ENCODE assay signal across 8 mouse cellular contexts in genomic region chr1:37998371-37999199, GRCm38 (mm10). TPM values are rescaled to one million over a fixed set of nuclear protein-coding genes. Genes with fewer than 3 reads are reported as not detected.
DNase-seq lines count a peak whose midpoint lies in the region; ATAC-seq and TF ChIP-seq lines count a peak whose summit lies in the region.

No protein-coding gene starts in this region.

- H3K4me2 ChIP-seq in heart, embryonic 11.5 days, result peak overlapping the region; percentile 90
- peak overlapping the region; percentile 86 for H3K4me2 ChIP-seq in forebrain, embryonic 12.5 days
- H3K4me2 ChIP-seq in stomach, embryonic 14.5 days (replicated peaks; ENCODE audit: low read depth, low read length), result peak overlapping the region; percentile 63

- peak overlapping the region; percentile 91 for H3K27ac ChIP-seq in heart, embryonic 11.5 days (ENCODE audit: low read depth, low read length)
- no peak overlapping the region for H3K27ac ChIP-seq in ES-Bruce4 (ENCODE audit: insufficient read depth, low read length)
- H3K27ac ChIP-seq in forebrain, embryonic 12.5 days, result peak overlapping the region; percentile 89
- peak overlapping the region; percentile 89 for H3K27ac ChIP-seq in stomach, embryonic 14.5 days (ENCODE audit: low read length)

- no peak for TF ChIP-seq CTCF in ES-Bruce4 (IDR thresholded peaks at IDR 0.05; ENCODE audit: low read depth, low read length)

- peak; percentile 44; the same call in 1 of the 2 replicates for ATAC-seq in heart, embryonic 11.5 days (replicated peaks; ENCODE audit: insufficient number of reproducible peaks, low FRiP score, low TSS enrichment)
- ATAC-seq in forebrain, embryonic 12.5 days (ENCODE audit: low FRiP score), result peak; percentile 16
- ATAC-seq in stomach, embryonic 14.5 days (ENCODE audit: insufficient number of reproducible peaks, insufficient read depth, low FRiP score, low read depth), result peak; percentile 16; the same call in 1 of the 2 replicates

- no peaks in the 10 kb centered on the region for H3K27me3 ChIP-seq in heart, embryonic 11.5 days (ENCODE audit: control insufficient read depth, insufficient read depth, low read length)
- no peaks in the 10 kb centered on the region for H3K27me3 ChIP-seq in ES-Bruce4 (ENCODE audit: control insufficient read depth, insufficient read depth, low read length, poor library complexity, severe bottlenecking)
- no peaks in the 10 kb centered on the region for H3K27me3 ChIP-seq in forebrain, embryonic 12.5 days
- H3K27me3 ChIP-seq in stomach, embryonic 14.5 days (ENCODE audit: control insufficient read depth, insufficient read depth, low read length), result no peaks in the 10 kb centered on the region

- no peak for TF ChIP-seq EP300 in ES-Bruce4 (IDR thresholded peaks at IDR 0.05; ENCODE audit: insufficient read depth, low read depth, low read length)

- H3K9ac ChIP-seq in heart, embryonic 11.5 days (ENCODE audit: low read depth, low read length), result peak overlapping the region; percentile 96
- H3K9ac ChIP-seq in ES-Bruce4 (ENCODE audit: low read depth, poor library complexity, severe bottlenecking), result peak overlapping the region; percentile 90
- H3K9ac ChIP-seq in forebrain, embryonic 12.5 days, result peak overlapping the region; percentile 94
- H3K9ac ChIP-seq in stomach, embryonic 14.5 days (replicated peaks; ENCODE audit: low read depth, low read length), result peak overlapping the region; percentile 92

- 4% methylated on average over 26 of the region's 47 CpGs for WGBS in heart, embryonic 11.5 days (ENCODE audit: insufficient replicate concordance)
- WGBS in forebrain, embryonic 12.5 days, result 5% methylated on average over 45 of the region's 47 CpGs
- WGBS in stomach, embryonic 14.5 days, result 4% methylated on average over 34 of the region's 47 CpGs

- no peak for TF ChIP-seq POLR2A in ES-Bruce4 (IDR thresholded peaks at IDR 0.05; ENCODE audit: insufficient read depth, low read length)

- H3K4me1 ChIP-seq in heart, embryonic 11.5 days (ENCODE audit: control insufficient read depth, insufficient read depth, low read length), result peaks cover 13% of the 10 kb centered on the region
- H3K4me1 ChIP-seq in ES-Bruce4 (ENCODE audit: control insufficient read depth, insufficient read depth, low read length), result peaks cover 2% of the 10 kb centered on the region
- peaks cover 20% of the 10 kb centered on the region for H3K4me1 ChIP-seq in forebrain, embryonic 12.5 days
- H3K4me1 ChIP-seq in stomach, embryonic 14.5 days (ENCODE audit: control insufficient read depth, insufficient read depth, low read length), result peaks cover 11% of the 10 kb centered on the region

- no peak for DNase-seq in heart, postnatal 4 days
- DNase-seq in liver, result peak; percentile 75
- DNase-seq in ovary, postnatal 10 days (ENCODE audit: low spot score), result no peak
- no peak for DNase-seq in spleen, postnatal 10 days (ENCODE audit: low spot score in 2 of 2)

- peak overlapping the region; percentile 92 for H3K4me3 ChIP-seq in heart, embryonic 11.5 days (ENCODE audit: low read depth, low read length)
- H3K4me3 ChIP-seq in ES-Bruce4 (ENCODE audit: low read depth, low read length), result peak overlapping the region; percentile 63
- peak overlapping the region; percentile 98 for H3K4me3 ChIP-seq in forebrain, embryonic 12.5 days (replicated peaks)
- H3K4me3 ChIP-seq in stomach, embryonic 14.5 days (ENCODE audit: low read depth, low read length), result peak overlapping the region; percentile 99

- H3K36me3 ChIP-seq in heart, embryonic 11.5 days (ENCODE audit: control insufficient read depth, insufficient read depth, low read length), result peaks cover 18% of the 10 kb centered on the region
- peaks cover 19% of the 10 kb centered on the region for H3K36me3 ChIP-seq in ES-Bruce4 (ENCODE audit: control insufficient read depth, insufficient read depth, low read length, poor library complexity, severe bottlenecking)
- peaks cover 20% of the 10 kb centered on the region for H3K36me3 ChIP-seq in forebrain, embryonic 12.5 days (replicated peaks)
- H3K36me3 ChIP-seq in stomach, embryonic 14.5 days (ENCODE audit: control insufficient read depth, insufficient read depth, low read length), result peaks cover 20% of the 10 kb centered on the region

- no peaks in the 10 kb centered on the region for H3K9me3 ChIP-seq in heart, embryonic 11.5 days (replicated peaks; ENCODE audit: control insufficient read depth, low read length)
- no peaks in the 10 kb centered on the region for H3K9me3 ChIP-seq in ES-Bruce4 (replicated peaks; ENCODE audit: control insufficient read depth, insufficient read depth, low read length, poor library complexity, severe bottlenecking)
- H3K9me3 ChIP-seq in forebrain, embryonic 12.5 days, result no peaks in the 10 kb centered on the region
- H3K9me3 ChIP-seq in stomach, embryonic 14.5 days (ENCODE audit: control insufficient read depth, low read depth, low read length), result no peaks in the 10 kb centered on the region

RNA-seq across cellular contexts. Expression of gene Eif5b, which starts 0.8 kb away (rescaled TPM):
- polyA plus RNA-seq in heart, embryonic 11.5 days (2014; fragmentation: Nextera tagmentation; extraction: Ambion mirVana), result 24.6 and 27.2 TPM in 2 replicates
- total RNA-seq in heart, postnatal 4 days (2021), result 10 to 100 TPM; 36.4 to 36.7 TPM
- polyA plus RNA-seq in ES-Bruce4 (2011; ENCODE audit: insufficient read depth, insufficient read length, low read depth, missing spikeins), result 92.7 and 94.6 TPM in 2 replicates
- polyA plus RNA-seq in forebrain, embryonic 12.5 days (2016; fragmentation: Nextera tagmentation; extraction: Ambion mirVana), result 33.8 and 34.3 TPM in 2 replicates
- 29.5 and 30.4 TPM in 2 replicates for polyA plus RNA-seq in stomach, embryonic 14.5 days (2014; fragmentation: Nextera tagmentation; extraction: Ambion mirVana)

RNA-seq across cellular contexts. Expression of gene Txndc9, which starts 0.9 kb away (rescaled TPM):
- polyA plus RNA-seq in heart, embryonic 11.5 days (2014; fragmentation: Nextera tagmentation; extraction: Ambion mirVana), result 120 and 126 TPM in 2 replicates
- total RNA-seq in heart, postnatal 4 days (2021), result 10 to 100 TPM; 67.9 to 72.0 TPM
- polyA plus RNA-seq in ES-Bruce4 (2011; ENCODE audit: insufficient read depth, insufficient read length, low read depth, missing spikeins), result 93.8 and 97.5 TPM in 2 replicates
- 150 and 153 TPM in 2 replicates for polyA plus RNA-seq in forebrain, embryonic 12.5 days (2016; fragmentation: Nextera tagmentation; extraction: Ambion mirVana)
- 132 and 144 TPM in 2 replicates for polyA plus RNA-seq in stomach, embryonic 14.5 days (2014; fragmentation: Nextera tagmentation; extraction: Ambion mirVana)

RNA-seq across cellular contexts. Expression of gene Lyg1, which starts 41.0 kb away (rescaled TPM):
- not detected in 2 replicates for polyA plus RNA-seq in heart, embryonic 11.5 days (2014; fragmentation: Nextera tagmentation; extraction: Ambion mirVana)
- total RNA-seq in heart, postnatal 4 days (2021), result not detected
- polyA plus RNA-seq in ES-Bruce4 (2011; ENCODE audit: insufficient read depth, insufficient read length, low read depth, missing spikeins), result not detected in 2 replicates
- polyA plus RNA-seq in forebrain, embryonic 12.5 days (2016; fragmentation: Nextera tagmentation; extraction: Ambion mirVana), result not detected in 2 replicates
- not detected in 2 replicates for polyA plus RNA-seq in stomach, embryonic 14.5 days (2014; fragmentation: Nextera tagmentation; extraction: Ambion mirVana)
